Mouse (Mus musculus) B cell, adult 62 days (primary cell): ENCODE data around the gene Cd300lf. TPM values are rescaled to one million over a fixed set of nuclear protein-coding genes. Genes with fewer than 3 reads are reported as not detected.

Source experiments
- total RNA-seq: library from RNA; stranded (reverse); gene quantifications from 4 replicates; pipeline ENCODE4 v1.2.4, GENCODE M21; 2023

The Cd300lf gene
- total RNA-seq: 7.2 to 10.4 TPM (median 8.8 TPM) in 4 replicates

GRCm38 (mm10) chr11:115133800-115134199, at the start of gene Cd300lf:
TSS of gene Cd300lf (minus strand) at chr11:115133992.

GRCm38 (mm10) chr11:115162832-115163480, 29.2 kb upstream of the Cd300lf start, which contains the start of gene Slc9a3r1:
TSS of gene Slc9a3r1 (plus strand) at chr11:115163341.

GRCm38 (mm10) chr11:115091362-115091901, 42.4 kb downstream of the Cd300lf start, which contains the start of gene Rab37:
TSS of gene Rab37 (plus strand) at chr11:115091431.

Other genes with a start within 250 kb of the Cd300lf start
- 0.63 to 0.91 TPM (median 0.76 TPM) in 4 replicates for gene Cd300a, start 244.0 kb downstream of the Cd300lf start, total RNA-seq
- gene Cd300lb, start 199.6 kb downstream of the Cd300lf start, total RNA-seq: not detected in 4 replicates
- not detected in 4 replicates for gene Cd300c, start 164.8 kb downstream of the Cd300lf start, total RNA-seq
- gene Cd300ld, start 144.1 kb downstream of the Cd300lf start, total RNA-seq: 0.36 to 0.66 TPM (median 0.46 TPM) in 4 replicates
- gene Cd300c2, start 132.1 kb downstream of the Cd300lf start, total RNA-seq: 0.66 to 1.5 TPM (median 1.0 TPM) in 4 replicates
- gene Cd300ld2, start 117.8 kb downstream of the Cd300lf start, total RNA-seq: not detected in 4 replicates
- gene Cd300ld4, start 107.0 kb downstream of the Cd300lf start, total RNA-seq: not detected in 4 replicates
- not detected in 4 replicates for gene Cd300ld5, start 96.2 kb downstream of the Cd300lf start, total RNA-seq
- 1.2 TPM in 1 of 4 replicates, not detected in the others for gene Cd300ld3, start 85.6 kb downstream of the Cd300lf start, total RNA-seq
- 0.37 to 0.78 TPM (median 0.63 TPM) in 4 replicates for gene Cd300e, start 71.8 kb downstream of the Cd300lf start, total RNA-seq
- gene Rab37, start 42.6 kb downstream of the Cd300lf start, total RNA-seq: 4.9 to 8.0 TPM (median 7.2 TPM) in 4 replicates
- 74.3 to 78.2 TPM (median 77.2 TPM) in 4 replicates for gene Slc9a3r1, start 29.3 kb upstream of the Cd300lf start, total RNA-seq
- gene Tmem104, start 53.5 kb upstream of the Cd300lf start, total RNA-seq: 9.3 to 19.2 TPM (median 15.9 TPM) in 4 replicates
- 12.5 to 18.4 TPM (median 14.7 TPM) in 4 replicates for gene Nat9, start 53.9 kb upstream of the Cd300lf start, total RNA-seq
- gene Grin2c, start 133.3 kb upstream of the Cd300lf start, total RNA-seq: not detected in 4 replicates
- gene Fdxr, start 143.1 kb upstream of the Cd300lf start, total RNA-seq: 16.7 to 19.8 TPM (median 18.0 TPM) in 4 replicates
- 0.16 to 0.24 TPM in 2 of 4 replicates, not detected in the others for gene Fads6, start 163.7 kb upstream of the Cd300lf start, total RNA-seq
- gene Otop2, start 173.2 kb upstream of the Cd300lf start, total RNA-seq: not detected in 4 replicates
- not detected in 4 replicates for gene Ush1g, start 188.0 kb upstream of the Cd300lf start, total RNA-seq
- not detected in 4 replicates for gene Otop3, start 200.7 kb upstream of the Cd300lf start, total RNA-seq
- 0.35 to 1.2 TPM (median 1.1 TPM) in 3 of 4 replicates, not detected in the other for gene Hid1, start 233.8 kb upstream of the Cd300lf start, total RNA-seq
- gene Cdr2l, start 247.9 kb upstream of the Cd300lf start, total RNA-seq: not detected in 4 replicates